Mouse (Mus musculus) T-helper 1 cell (primary cell): ENCODE data around the gene Plin4.
"Not testable (repeated sequence)": the region's sequence is repeated elsewhere in the genome, so short reads cannot be mapped to it uniquely, and the experiment has no call there.

ENCODE experiments used
- in situ Hi-C: fragments of 300-600 bp; cut with MboI, MseI; formaldehyde crosslinking; loops from one replicate; pipeline ENCODE4 v1.15.1; 2025; ENCODE audit warnings: high pct_unique_total_duplicates

The Plin4 gene

DNA sequence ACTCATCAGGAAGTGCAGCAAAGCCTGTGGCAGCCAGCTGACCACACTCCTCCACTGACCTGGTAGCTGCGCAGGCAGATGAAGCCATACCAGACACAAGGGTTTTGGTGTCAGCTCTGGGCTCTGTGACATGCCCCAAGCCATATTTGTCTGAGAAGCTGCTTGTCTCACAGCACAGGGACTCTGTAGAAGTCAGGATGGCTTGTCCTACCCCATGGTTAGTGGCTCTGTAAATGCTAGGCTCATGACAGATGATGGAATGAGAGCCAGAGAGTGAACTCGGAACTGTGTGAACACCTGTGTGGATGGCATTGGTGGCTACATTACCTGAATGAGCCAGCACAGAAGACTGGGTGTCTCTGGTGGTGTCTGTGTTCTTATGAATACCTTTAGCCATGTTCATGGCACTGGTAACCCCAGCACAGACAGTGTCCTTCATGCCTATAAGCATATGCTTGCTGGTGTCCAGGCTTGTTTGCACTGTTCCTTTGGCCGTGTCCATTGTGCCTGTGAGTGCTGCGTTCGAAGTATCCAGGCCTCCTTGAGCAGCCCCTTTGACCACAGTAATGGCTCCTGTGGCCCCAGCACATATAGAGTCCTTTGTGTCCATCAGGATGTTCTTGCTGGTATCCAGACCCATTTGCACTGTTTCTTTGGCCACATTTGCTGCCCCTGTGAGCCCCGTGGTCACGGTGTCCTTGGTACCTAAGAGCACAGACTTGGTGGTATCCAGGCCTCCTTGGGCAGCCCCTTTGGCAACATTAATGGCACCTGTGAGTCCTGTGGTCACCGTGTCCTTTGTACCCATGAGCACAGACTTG, 5.9 kb downstream of the Plin4 start:
- in situ Hi-C loops = no loop called here

DNA sequence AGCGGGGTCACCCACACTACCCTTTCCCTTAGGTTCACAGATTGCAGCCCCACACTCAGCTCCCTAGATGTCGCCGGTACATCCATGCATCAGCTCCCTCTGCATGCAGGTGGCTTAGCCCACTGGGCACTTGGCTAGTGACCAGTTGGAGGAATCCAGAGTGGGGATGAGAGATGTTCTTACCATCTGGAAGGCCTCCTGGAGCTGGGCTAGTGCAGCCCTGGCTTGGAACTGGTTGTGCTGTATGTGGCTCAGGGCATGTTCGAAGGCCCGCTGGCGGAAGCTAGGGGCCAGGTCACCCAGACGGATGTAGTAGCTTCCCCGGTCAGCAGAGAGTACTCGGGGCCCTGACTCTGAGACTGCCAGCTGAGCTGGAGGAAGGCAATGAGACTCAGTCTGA, 6.7 kb downstream of the Plin4 start:
- in situ Hi-C loops = no loop called here

DNA sequence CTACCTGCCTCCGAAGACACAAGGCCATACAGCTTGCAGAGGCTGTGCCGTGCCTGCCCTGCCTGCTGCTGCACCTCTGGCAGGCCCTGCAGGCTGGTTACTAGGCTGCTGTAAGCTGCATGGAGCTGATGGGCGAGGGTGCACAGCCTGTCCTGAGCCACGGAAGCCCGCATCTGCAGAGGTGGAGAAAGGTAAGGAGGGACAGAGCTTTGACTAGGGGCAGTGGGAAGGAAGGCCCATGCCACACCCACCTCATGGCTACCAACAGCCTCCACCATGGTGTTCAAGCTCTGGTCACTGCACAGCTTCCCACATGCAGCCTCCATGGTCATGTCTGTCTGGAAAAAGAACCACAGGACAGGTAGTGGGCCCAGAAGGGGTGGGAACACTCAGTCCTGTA, 7.4 kb downstream of the Plin4 start:
- in situ Hi-C loops = no loop called here

DNA sequence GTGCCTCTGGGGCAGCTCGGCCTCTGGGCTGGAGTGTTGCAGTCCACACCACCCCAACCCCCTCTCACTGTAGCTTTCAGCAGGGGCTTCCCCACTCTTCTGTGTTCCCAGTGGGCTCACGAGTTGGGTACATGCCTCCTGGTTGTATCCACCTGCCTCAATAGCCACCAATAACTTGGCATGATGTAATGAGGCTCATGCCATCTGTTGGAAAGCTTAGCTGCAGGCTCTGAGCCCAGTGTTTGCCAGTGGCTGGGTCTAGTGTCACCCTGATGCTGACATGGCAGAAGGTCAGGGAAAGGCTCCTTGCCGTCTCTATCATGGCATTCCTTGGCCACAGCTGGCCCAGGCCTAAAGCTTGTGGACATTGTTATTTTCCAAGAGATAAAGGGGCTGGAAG, 8.8 kb downstream of the Plin4 start:
- in situ Hi-C loops = no loop called here

DNA sequence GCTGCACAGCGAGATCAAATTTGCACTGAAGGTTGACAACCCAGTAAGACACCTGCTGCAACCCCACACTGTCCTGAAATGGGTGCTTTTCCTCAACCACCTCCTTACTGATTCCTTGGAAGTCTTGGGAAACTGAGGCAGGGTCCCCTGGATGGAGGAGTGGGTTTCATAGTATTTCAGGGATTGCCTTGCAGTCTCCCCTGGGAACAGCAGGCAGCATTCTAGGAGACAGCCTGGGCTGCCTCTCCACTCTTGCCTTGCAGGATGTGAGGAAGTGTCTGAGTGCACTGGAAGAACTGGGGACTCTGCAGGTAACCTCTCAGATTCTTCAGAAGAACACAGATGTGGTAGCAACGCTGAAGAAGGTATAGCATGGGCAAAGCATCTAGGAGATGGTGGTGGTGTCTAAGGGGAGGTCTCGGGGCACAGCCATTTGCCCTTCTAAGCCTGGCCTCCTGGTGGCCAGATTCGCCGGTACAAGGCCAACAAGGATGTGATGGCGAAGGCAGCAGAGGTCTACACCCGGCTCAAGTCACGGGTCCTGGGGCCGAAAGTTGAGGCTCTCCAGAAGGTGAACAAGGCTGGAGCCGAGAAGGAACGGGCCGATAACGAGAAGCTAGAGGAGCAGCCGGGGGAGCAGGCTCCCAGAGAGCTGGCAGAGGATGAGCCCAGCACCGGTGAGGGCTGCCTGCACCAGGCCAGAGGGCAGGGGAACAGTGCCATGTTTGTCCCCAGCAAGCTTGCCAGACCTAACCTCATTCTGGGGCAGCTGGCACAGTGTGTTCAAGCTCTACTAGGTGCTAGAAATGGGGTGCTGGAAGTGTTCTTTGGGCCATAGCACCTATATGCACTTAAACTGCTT, 10.7 kb downstream of the Plin4 start:
- in situ Hi-C loops = no loop called here

DNA sequence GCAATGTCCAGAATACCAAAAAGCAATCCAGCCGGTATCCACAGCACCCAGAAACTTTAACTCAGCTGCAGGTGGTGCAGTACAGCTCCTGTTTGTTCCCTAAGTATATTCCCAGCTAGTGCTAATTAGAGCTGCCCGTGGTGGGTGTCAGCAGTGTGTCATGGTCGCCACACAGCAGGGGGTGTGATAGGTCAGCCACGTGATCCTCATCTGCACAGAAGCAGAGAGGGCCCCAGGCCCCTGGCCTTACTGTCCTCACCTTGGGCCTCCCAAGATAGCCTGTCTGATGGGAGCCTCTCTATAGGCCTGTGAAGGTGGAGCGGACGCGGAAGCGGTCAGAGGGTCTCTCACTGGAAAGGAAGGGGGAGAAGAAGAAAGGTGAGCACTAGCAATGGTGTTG, 11.4 kb downstream of the Plin4 start:
- in situ Hi-C loops = no loop called here

- in situ Hi-C loops = no loop called here
These were observed 12.7 kb downstream of the Plin4 start for GRCm38 (mm10) chr17:56096883-56097282.

DNA sequence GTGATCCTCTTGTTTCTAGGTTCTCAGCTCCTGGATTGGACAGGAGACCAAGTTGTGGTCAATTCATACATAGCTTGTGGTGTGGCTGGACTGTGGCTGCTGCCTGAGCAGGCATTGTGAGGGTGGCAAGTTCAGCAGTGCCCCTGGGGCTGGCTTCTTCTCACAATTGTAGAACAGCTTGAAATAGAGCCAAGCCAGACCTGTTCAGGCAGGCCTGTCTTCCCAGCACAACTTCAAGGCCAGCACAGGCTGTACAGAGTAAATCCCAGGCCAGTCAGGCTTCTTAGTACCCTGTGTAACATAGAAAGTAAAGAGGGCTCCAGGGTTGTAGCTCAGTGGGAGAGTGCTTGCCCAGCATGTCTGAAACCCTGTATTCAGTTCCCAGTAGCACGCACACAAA, 16.8 kb downstream of the Plin4 start:
- in situ Hi-C loops = no loop called here

- in situ Hi-C loops = no loop called here
These were observed 17.3 kb downstream of the Plin4 start for GRCm38 (mm10) chr17:56092312-56092711.

GRCm38 (mm10) chr17:56080781-56081585, 28.6 kb downstream of the Plin4 start:
- in situ Hi-C loops = no loop called here

GRCm38 (mm10) chr17:56079921-56080320, 29.7 kb downstream of the Plin4 start:
- in situ Hi-C loops = no loop called here

DNA sequence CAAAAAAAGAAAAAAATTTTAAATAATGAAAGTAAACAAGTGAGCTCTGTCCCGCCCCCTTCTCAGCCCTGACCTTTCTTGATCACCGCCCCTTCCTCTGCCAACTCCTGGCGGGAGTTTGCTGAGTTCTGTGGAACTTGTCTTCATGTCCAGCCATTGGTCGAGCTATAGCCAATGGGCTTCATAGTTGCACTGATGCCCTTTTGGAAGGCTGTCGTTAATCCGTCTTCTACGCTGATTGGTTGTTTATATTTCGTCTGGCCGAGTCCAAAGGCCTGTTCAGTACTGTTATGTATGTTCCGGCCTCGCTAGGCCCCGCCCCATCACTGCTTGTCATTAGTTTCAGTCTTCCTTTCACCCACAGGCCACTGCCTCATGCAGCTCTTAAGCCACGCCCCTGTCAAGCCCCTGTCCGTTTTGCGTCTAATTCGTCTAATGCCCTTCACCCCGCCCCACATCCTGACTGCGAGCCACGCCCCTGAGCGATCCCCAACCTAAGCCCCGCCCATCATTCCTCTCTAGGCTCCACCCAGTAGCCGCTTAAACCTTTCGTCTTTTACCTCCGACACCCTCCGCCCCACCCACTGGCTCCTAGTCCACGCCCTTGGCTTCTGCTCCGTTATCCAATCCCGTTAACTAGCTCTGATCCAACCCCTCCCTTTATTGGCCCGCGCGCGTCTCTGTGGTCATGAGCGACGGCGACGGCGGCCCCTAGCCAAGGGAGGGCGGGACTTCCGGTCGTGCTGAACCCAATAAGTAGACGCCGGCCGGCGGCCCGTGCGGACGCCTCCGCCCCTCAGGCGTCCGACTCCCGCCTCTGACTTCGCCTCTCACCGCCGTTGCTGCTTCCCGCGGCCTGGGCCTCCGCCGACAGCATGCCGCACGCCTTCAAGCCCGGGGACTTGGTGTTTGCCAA, 30.5 kb downstream of the Plin4 start, which contains the start of gene Hdgfl2:
Gene Hdgfl2 (plus strand): TSS at position 755 of the 916 bp plus-strand sequence.
- in situ Hi-C loops = no loop called here

- in situ Hi-C loops = not testable (repeated sequence)
These were observed 31.2 kb downstream of the Plin4 start for GRCm38 (mm10) chr17:56078361-56078760.

- in situ Hi-C loops = no loop called here
These were observed 32.1 kb downstream of the Plin4 start for GRCm38 (mm10) chr17:56077523-56077922.

DNA sequence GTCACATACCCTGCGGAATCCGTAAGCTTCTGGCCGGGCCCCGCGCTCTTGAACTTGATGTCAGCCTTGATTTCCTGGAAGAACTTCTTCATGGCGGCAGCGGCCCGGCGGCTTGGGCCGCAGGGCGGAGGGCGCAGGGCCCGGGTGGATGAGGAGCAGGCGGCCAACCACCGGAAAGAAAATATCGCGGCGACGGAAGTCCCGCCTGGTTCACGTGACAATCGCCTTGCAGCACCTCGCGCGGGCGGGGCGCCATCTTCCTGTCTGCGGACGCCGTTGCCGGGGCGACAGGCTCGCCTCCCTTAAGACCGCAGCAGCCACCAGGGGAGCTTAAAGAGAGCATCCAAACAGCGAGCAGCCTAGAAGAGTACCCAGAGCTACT, 34.8 kb downstream of the Plin4 start, which contains the start of gene Ubxn6:
Gene Ubxn6 (minus strand): TSS at position 202 of the 382 bp plus-strand sequence.
- in situ Hi-C loops = no loop called here

DNA sequence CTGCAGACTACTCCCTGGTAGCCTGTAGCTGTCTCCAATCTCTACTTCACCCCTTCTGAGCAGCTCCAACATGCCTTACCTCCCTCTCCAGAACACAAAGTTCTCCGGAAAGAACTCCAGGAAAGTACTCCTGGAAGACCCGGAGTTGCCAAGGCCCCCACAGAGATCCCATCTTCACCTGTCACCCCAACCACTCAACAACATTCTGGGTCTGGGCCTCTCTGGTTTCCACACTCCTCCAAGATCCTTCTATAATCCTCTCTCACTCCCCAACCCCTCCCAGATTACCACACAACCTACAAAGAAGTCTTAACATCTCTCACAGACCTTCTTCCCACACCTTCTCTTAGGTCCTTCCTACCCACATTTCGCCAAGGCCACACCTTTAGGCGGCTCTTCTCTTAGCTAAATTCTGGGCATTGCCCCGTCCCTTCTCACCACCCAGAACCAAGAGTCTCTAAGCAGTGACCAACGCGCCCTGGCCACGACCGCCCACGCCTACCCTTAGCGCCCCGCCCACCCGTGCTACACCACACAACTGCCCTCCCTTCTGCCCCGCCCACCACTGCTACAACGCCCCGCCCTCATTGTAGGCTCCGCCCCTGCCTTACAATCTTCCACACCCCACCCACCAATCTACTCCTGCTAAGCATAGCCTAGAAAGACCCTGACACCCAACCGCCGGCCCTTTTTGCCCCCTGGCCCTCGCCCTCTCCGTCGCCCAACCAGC, 35.3 kb downstream of the Plin4 start:
- in situ Hi-C loops = no loop called here

DNA sequence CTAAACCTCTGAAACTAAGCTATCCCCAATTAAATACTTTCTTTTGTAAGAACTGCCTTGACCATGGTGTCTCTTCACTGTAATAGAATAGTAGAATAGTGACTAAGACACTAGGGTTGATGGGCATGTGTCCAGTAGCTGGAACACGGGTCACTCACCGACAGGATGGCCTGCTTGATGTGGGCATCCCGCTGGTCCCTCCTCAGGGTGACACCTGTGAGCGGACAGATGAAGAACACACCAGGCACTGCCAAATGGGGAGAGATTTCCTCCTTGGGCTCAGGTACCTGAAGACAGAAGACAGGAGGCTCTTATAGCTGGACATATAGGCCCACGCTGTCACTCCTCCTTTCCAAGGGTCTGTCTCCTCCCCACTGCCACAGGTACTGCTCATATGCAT, 37.4 kb downstream of the Plin4 start:
- in situ Hi-C loops = no loop called here

DNA sequence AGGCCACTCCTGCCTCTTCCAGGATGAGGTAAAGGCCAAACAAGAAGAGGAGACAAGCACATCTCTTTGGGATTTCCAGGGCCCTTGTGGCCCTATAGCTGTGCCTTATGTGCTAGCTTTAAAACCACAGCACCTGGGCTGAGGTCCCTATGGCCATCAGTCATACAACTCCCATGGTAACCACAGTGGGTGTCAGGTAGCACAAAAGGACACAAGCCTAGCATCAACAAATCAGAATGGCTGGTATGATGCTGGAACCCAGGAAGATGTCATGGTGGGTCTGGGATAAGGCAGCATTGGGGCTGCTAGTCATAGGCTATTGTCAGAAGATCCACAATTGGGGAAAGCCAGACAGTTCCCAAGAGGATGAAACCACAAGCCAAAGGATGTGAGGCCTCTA, 38.5 kb downstream of the Plin4 start:
- in situ Hi-C loops = no loop called here

DNA sequence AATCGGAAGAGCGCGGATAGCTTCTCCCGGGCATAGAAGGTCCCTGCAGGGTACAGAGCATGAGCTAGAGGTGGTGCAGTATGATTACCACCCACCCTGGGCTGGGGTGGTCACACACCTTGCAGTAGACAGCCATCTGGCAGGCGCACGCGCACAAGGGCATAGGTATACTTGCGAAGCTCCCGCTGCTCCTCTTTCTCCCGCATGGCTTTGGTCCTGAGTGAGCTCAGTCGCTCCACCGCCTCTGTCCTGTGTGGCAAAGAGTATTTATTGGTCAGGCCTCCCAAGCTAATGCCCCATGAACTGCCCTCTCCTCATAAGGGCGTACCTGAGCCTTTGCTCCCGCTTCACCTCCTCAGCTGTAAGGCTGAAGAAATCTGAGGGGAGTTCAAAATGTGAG, 40.5 kb downstream of the Plin4 start:
- in situ Hi-C loops = no loop called here

- in situ Hi-C loops = no loop called here
These were observed 43.2 kb downstream of the Plin4 start for GRCm38 (mm10) chr17:56066451-56066850.
